Mouse (Mus musculus): ENCODE measurements around the gene Sec1. TPM values are rescaled to one million over a fixed set of nuclear protein-coding genes. Genes with fewer than 3 reads are reported as not detected.

Sec1 gene
- polyA plus RNA-seq, 1 experiment = 0.68 TPM

DNA sequence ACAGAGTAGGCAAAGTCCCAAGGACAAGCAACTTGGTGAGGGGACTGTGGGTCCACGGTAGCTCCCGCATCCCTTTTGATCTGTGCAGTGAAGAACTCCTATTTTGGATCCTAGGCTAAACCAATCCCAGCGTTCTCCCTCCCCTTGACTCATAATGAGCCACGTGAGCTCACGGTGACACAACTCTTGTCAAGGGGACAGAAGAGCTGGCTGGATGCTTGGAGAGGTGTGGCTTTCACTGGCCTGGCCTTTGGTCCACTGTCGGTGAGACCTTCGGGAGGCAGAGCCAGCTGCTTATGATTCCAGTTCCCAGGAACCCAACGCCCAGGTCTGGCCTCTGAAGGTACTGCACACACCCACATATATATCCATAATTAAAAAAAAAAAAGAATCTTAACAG is 44.9 kb downstream of the Sec1 start:
- DNase-seq (ENCODE audit: low read depth in 1 of 2, low spot score in 2 of 2) = no peak
- Histone ChIP-seq H3K36me3 (ENCODE audit: control insufficient read depth, insufficient read depth, low read length) (no peaks in the 10 kb centered on the region), H3K27ac (ENCODE audit: insufficient read depth, low read length) (no peak overlapping the region), H3K4me3 (ENCODE audit: extremely low read depth, insufficient read depth, insufficient read length) (no peak overlapping the region), H3K4me1 (ENCODE audit: control insufficient read depth, insufficient read depth, insufficient read length) (no peaks in the 10 kb centered on the region), H3K27me3 (ENCODE audit: control insufficient read depth, insufficient read depth, low read length) (no peaks in the 10 kb centered on the region)
- TF ChIP-seq POLR2A (IDR thresholded peaks at IDR 0.05; ENCODE audit: low read depth, low read length) (no peak), CTCF (IDR thresholded peaks at IDR 0.05; ENCODE audit: extremely low read depth, insufficient read depth, insufficient read length, insufficient replicate concordance) (no peak)
- WGBS = 89% methylated on average over 8 of the region's 8 CpGs

- Histone ChIP-seq H3K36me3 (ENCODE audit: control insufficient read depth, insufficient read depth, low read length) (no peaks in the 10 kb centered on the region), H3K27me3 (ENCODE audit: control insufficient read depth, insufficient read depth, low read length) (no peaks in the 10 kb centered on the region), H3K27ac (ENCODE audit: insufficient read depth, low read length) (no peak overlapping the region), H3K4me3 (ENCODE audit: extremely low read depth, insufficient read depth, insufficient read length) (no peak overlapping the region), H3K4me1 (ENCODE audit: control insufficient read depth, insufficient read depth, insufficient read length) (peaks cover 6% of the 10 kb centered on the region; the same call in 1 of the 2 replicates)
- 83% methylated on average over 4 of the region's 4 CpGs for WGBS
- TF ChIP-seq CTCF (IDR thresholded peaks at IDR 0.05; ENCODE audit: extremely low read depth, insufficient read depth, insufficient read length, insufficient replicate concordance) (no peak), POLR2A (IDR thresholded peaks at IDR 0.05; ENCODE audit: low read depth, low read length) (no peak)
- no peak for DNase-seq (ENCODE audit: low read depth in 1 of 2, low spot score in 2 of 2)
These were observed 47.5 kb downstream of the Sec1 start for GRCm38 (mm10) chr7:45646671-45647070.

GRCm38 (mm10) chr7:45645591-45645971 is 48.6 kb downstream of the Sec1 start:
- no peak overlapping the region for H3K27ac ChIP-seq (ENCODE audit: insufficient read depth, low read length)
- no peak overlapping the region for H3K4me3 ChIP-seq (ENCODE audit: extremely low read depth, insufficient read depth, insufficient read length)
- TF ChIP-seq POLR2A (IDR thresholded peaks at IDR 0.05; ENCODE audit: low read depth, low read length) = no peak
- TF ChIP-seq CTCF (IDR thresholded peaks at IDR 0.05; ENCODE audit: extremely low read depth, insufficient read depth, insufficient read length, insufficient replicate concordance) = no peak
- H3K36me3 ChIP-seq (ENCODE audit: control insufficient read depth, insufficient read depth, low read length) = no peaks in the 10 kb centered on the region
- H3K27me3 ChIP-seq (ENCODE audit: control insufficient read depth, insufficient read depth, low read length) = no peaks in the 10 kb centered on the region
- 88% methylated on average over 7 of the region's 7 CpGs for WGBS
- peaks cover 6% of the 10 kb centered on the region; the same call in 1 of the 2 replicates for H3K4me1 ChIP-seq (ENCODE audit: control insufficient read depth, insufficient read depth, insufficient read length)
- no peak for DNase-seq (ENCODE audit: low read depth in 1 of 2, low spot score in 2 of 2)

GRCm38 (mm10) chr7:45644872-45645590 is 49.2 kb downstream of the Sec1 start:
- DNase-seq (ENCODE audit: low read depth in 1 of 2, low spot score in 2 of 2) = no peak
- 71% methylated on average over 6 of the region's 6 CpGs for WGBS

GRCm38 (mm10) chr7:45644183-45644582 is 50.0 kb downstream of the Sec1 start:
- no peak overlapping the region for H3K27ac ChIP-seq (ENCODE audit: insufficient read depth, low read length)
- 61% methylated on average over 18 of the region's 18 CpGs for WGBS

More at GRCm38 (mm10) chr7:45644872-45645590, 49.2 kb downstream of the Sec1 start:
- no peak for TF ChIP-seq CTCF (IDR thresholded peaks at IDR 0.05; ENCODE audit: extremely low read depth, insufficient read depth, insufficient read length, insufficient replicate concordance)
- no peak for TF ChIP-seq POLR2A (IDR thresholded peaks at IDR 0.05; ENCODE audit: low read depth, low read length)
- Histone ChIP-seq H3K27me3 (ENCODE audit: control insufficient read depth, insufficient read depth, low read length) (no peaks in the 10 kb centered on the region), H3K4me1 (ENCODE audit: control insufficient read depth, insufficient read depth, insufficient read length) (peaks cover 6% of the 10 kb centered on the region; the same call in 1 of the 2 replicates), H3K27ac (ENCODE audit: insufficient read depth, low read length) (no peak overlapping the region), H3K36me3 (ENCODE audit: control insufficient read depth, insufficient read depth, low read length) (no peaks in the 10 kb centered on the region), H3K4me3 (ENCODE audit: extremely low read depth, insufficient read depth, insufficient read length) (no peak overlapping the region)

DNA sequence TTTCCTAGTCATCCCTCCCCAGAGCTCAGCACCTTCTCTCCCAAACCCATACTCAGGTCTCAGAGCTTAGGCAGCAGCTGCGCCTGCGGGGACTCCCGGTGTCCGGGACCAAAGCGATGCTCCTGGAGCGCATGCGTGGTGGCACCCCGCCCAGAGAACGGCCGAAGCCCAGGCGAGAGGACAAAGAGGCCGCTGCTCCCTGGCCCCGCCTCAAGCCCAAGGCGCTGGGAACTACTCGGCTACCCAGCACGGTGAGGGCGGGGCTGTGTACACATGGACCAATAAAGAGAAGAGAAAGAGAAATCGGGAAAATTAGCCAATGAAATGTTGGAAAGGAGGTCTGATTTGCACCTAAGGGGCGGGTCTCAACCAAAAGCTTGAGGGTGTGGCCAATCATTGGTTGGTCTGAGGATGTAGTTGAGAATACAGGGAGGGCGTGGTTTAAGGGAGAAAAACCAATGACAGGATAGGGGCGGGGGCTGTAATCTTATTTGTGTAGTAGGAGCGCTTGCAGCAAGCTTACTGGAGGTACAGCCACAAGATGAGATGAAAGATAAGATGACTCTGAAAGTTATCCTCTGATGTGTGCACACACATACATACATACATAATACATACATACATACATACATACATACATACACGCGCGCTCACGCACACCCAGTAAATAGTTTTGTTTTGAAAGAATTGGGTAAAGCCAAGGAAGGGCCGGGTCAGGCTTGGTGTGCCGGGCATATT is 50.6 kb downstream of the Sec1 start:
- TF ChIP-seq CTCF (IDR thresholded peaks at IDR 0.05; ENCODE audit: extremely low read depth, insufficient read depth, insufficient read length, insufficient replicate concordance) (no peak), POLR2A (IDR thresholded peaks at IDR 0.05; ENCODE audit: low read depth, low read length) (peak; percentile 4; the same call in 1 of the 2 replicates)
- WGBS = 14% methylated on average over 28 of the region's 28 CpGs
- Histone ChIP-seq H3K36me3 (ENCODE audit: control insufficient read depth, insufficient read depth, low read length) (no peaks in the 10 kb centered on the region), H3K4me3 (ENCODE audit: extremely low read depth, insufficient read depth, insufficient read length) (peak overlapping the region; percentile 43; the same call in 1 of the 2 replicates), H3K27me3 (ENCODE audit: control insufficient read depth, insufficient read depth, low read length) (no peaks in the 10 kb centered on the region), H3K27ac (ENCODE audit: insufficient read depth, low read length) (no peak overlapping the region), H3K4me1 (ENCODE audit: control insufficient read depth, insufficient read depth, insufficient read length) (peaks cover 6% of the 10 kb centered on the region; the same call in 1 of the 2 replicates)
- DNase-seq (ENCODE audit: low read depth in 1 of 2, low spot score in 2 of 2) = peak; percentile 74 to 79

More at GRCm38 (mm10) chr7:45644183-45644582, 50.0 kb downstream of the Sec1 start:
- Histone ChIP-seq H3K27me3 (ENCODE audit: control insufficient read depth, insufficient read depth, low read length) (no peaks in the 10 kb centered on the region), H3K4me1 (ENCODE audit: control insufficient read depth, insufficient read depth, insufficient read length) (peaks cover 6% of the 10 kb centered on the region; the same call in 1 of the 2 replicates), H3K36me3 (ENCODE audit: control insufficient read depth, insufficient read depth, low read length) (no peaks in the 10 kb centered on the region), H3K4me3 (ENCODE audit: extremely low read depth, insufficient read depth, insufficient read length) (no peak overlapping the region)
- TF ChIP-seq CTCF (IDR thresholded peaks at IDR 0.05; ENCODE audit: extremely low read depth, insufficient read depth, insufficient read length, insufficient replicate concordance) (no peak), POLR2A (IDR thresholded peaks at IDR 0.05; ENCODE audit: low read depth, low read length) (no peak)
- DNase-seq (ENCODE audit: low read depth in 1 of 2, low spot score in 2 of 2) = no peak
